Mouse (Mus musculus) heart, postnatal 4 days (tissue): ENCODE measurements at regions not wholly inside any gene's neighbourhood (a gene's known extent, or its start where the extent isn't known, plus 50 kb on each side); places are given as distances from the start of the nearest gene placed in this dataset.
A peak's percentile ranks its signal among the peaks of the same experiment; 100 is the strongest.

Source experiments
- DNase-seq: peaks from one replicate; pipeline ENCODE4 v3.0.0; 2021

GRCm38 (mm10) chr9:49948546-49948945, 149.8 kb upstream of the Ncam1 start:
- DNase-seq, result no peak

GRCm38 (mm10) chr9:49946857-49947256, 148.1 kb upstream of the Ncam1 start:
- no peak for DNase-seq

DNA sequence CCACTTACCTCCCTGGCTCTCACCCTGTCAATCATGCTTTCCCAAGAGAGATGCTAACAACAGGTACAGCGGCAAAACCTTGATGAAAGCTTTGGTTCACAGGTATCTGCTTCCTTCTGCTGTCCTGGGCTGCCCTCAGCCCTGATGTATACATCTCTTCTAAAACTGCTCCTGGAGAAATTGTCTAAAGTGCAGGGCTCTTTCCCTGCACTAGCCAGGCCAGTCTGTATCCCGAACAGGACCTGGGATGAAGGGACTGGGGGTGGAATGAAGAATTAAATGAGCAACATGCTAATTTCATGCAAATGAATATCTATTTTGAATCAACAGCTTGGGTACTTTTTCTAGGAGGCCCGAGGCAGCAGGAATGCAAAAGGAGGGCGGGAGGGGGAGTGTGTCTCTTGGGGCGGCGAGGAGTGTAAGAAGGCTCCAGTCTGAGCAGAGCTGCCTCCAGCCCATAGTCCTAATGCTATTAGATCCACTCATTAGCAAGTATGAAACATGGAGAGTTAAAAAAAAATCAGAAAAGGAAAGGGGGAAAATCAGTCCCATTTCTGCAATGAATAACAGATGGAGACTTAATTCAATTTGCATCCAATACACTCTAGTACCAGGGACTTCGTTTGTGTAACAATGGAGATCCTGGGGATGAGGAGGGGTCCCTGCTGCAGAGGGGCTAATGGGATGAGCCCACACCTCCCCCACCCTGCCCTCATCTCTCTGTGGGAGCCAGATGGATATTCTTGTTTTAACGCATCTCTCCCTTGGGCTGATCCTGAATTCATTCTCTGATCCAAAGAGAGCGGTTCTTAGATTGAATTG, 137.0 kb upstream of the Ncam1 start:
- DNase-seq, result no peak

DNA sequence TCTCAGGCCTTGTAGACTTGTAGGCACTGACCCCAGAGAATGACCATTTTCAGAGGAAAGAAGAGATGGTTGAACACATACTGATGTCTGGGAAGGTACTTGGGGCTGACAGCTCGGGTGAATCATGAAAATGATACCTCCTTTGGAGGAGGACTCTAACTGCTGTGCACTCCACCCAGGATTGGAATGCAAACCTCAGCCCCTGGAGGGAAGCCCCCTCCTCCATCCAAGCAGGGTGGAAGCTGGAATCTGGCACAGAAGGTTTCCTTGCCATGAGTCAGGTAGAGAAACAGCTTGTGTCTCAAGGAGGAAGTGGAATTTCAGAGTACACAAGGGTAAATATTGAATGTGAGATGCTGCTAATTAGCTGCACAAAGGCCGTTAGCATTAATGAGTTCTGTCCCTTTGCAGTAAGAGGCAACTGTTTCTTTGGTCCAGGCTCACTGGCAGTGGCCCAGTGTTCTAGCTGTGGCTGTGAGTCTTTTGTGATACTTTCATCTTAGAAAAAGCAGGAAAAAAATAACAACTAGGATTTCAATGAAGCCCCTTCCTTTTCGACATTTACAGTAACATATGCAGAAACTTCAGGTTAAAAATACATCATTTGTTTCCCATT, 129.4 kb upstream of the Ncam1 start:
- no peak for DNase-seq

- DNase-seq, result no peak
Measured at GRCm38 (mm10) chr9:49927281-49927680, 128.6 kb upstream of the Ncam1 start.

- no peak for DNase-seq
Measured at GRCm38 (mm10) chr9:49925796-49926195, 127.1 kb upstream of the Ncam1 start.

GRCm38 (mm10) chr9:49923981-49924501, 125.3 kb upstream of the Ncam1 start:
- peak; percentile 57 for DNase-seq

GRCm38 (mm10) chr9:49922770-49923169, 124.0 kb upstream of the Ncam1 start:
- no peak for DNase-seq

- DNase-seq, result no peak
Measured at GRCm38 (mm10) chr9:49922162-49922561, 123.4 kb upstream of the Ncam1 start.

DNA sequence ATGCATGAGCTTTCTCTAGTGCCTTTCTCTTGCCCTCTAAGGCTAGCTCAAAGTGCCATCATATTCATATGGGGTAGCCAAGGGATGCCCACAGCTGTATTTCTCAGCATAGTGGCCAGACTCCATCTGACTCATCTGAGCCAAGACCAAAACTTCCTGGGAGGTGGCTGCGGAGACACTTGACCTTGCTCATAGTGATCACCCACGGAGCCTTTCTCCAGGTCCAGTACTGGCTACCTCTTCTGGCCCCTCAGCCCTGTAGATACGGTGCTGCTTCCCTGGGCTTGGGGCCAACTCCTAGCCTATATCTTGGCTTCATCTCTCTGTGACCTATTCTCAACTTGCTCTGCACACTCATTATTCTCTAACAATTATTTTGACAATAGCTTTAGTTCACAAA, 122.6 kb upstream of the Ncam1 start:
- DNase-seq, result no peak

DNA sequence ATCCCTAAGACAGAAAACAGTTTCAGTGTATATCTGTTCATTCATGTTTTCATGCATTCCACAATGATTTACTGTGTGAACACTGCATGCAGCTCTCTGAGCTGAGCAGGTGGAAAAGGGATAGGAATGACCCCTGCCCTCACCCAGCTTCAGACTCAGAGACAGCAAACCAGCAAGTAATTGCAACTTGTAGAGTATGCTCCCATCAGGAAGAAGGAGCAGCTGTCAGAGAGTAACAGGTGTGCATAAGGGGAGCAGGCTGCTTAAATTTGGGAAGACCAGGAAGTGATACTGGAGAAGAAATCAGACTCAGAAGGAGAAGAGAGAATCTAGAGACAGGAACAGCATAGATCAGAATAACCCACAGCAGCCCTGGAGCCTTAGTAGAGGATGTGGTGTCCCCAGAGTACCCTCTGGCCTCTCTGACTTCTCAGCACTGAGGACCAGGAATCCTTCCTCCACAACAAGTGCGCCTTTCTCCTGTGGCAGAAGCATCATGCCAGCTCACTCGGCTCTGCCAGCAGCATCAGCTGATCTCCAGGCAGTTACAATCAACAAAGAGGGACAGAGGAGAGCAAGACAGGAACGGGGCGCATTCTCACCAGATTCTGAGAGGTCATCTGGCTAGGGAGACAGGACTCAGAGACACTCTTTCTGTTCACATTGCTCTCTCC, 116.5 kb upstream of the Ncam1 start:
- no peak for DNase-seq

- no peak for DNase-seq
Measured at GRCm38 (mm10) chr9:49913677-49914076, 115.0 kb upstream of the Ncam1 start.

DNA sequence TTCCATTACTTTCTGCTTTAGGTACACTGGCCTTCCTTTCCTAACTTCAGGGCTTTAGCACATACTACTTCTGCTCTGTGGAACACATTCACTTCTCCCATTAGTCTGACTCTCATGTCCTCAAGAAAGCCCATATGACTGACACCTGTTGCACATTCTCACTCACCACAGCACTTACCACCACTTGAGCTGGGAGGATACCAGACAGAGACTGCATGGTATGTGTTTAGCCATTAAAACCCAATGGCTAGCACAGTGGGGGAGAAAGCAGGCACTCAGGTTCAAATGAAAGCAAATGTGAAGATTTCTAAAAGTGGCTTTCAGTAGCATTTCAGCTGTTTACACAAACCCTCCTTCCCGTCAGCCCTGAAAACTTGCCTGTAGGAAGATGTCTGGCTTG, 113.6 kb upstream of the Ncam1 start:
- no peak for DNase-seq

DNA sequence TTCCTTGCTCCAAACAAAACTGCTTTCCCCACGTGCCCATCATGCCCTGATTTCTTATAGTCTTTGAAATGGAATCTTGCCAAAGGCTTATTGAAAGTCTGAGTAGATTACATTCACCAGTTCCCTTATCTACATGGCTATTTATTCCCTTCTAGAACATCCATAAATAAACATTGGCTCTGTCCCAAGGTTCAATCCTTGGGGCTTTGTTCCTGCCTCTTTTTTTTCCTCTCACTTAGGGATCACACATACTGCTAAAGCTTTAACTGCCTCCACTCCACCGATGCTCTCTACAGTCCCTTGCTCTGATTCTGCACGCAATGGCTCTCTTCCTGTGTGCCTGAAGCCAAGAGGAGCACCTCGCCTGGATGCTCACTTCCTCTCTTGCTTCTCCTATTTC, 107.6 kb upstream of the Ncam1 start:
- DNase-seq, result peak; percentile 17

DNA sequence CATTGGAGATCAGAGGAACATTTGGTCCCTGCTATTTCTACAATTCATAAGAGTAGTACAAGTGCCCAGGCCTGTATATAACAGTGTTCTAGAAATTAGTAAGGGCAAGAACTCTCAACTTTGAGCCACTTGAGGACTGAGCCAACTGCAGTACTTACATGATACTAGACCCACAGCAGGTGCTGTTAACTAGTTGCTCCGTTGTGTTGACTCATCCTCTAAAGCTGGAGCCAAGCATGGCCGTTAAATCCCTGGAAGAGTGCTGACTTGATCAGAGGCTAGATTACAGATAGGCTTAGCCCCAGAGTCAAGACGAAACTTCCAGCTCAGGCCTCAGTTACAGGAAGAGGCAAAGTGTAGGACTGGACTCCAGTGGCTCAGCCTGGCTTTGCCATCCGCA, 107.0 kb upstream of the Ncam1 start:
- DNase-seq, result no peak

DNA sequence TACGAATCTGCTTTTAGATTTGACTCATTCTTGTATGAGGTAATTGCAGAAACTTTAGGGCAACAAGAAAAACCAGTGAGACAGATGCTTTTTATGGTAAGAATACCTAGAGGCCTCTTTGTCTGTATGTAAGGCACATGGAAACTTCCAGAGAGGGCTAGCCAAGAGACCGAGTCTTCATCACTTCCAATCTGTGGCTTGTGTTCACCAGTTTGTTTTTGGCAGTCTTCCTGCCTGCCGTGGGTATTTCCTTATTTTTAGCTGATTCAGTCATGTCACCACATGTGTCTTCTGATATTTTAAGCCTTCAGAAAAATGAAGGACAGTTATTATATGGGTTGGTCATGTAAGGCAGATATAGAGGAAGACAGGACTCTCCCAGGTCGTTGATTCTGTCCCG, 100.2 kb upstream of the Ncam1 start:
- DNase-seq, result peak; percentile 27

GRCm38 (mm10) chr9:49884516-49885343, 86.0 kb upstream of the Ncam1 start:
- peak; percentile 83 for DNase-seq

DNA sequence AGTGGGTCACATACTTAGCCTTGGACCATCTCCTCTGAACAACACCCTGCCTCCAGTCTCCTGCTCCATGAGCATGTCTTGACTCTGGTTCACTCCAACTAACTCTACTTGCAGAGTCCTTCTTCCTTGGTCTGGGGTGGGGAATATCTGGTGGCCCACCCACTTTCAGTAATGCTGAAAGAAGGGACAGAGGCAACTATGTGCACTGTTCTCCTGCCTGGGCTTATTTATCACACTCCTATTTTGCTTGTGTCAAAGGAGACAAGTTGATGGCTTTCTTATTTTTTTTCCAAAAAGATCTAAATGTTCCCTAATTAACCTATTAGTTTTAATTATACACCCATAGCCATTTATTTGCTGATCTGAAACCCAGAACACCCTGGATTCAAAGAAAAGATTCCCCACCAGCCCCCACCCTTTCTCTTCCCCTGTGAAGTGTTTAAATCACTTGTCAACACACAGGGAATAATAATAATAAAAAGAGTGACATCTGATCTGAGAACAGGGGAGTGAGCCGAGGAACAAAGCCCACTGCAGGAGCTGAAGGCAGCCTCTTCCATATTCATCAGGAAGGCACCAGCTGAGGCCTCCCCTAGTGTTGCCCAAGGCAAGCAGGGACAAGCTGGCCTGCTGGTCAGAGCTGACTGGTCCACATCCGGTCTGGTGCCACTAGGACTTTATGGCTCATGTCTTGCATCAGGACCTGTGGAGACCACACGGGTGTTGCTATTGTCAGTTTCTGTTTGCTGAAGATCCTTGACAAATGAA, 80.8 kb upstream of the Ncam1 start:
- no peak for DNase-seq

- DNase-seq, result no peak
Measured at GRCm38 (mm10) chr9:49874881-49875280, 76.2 kb upstream of the Ncam1 start.

DNA sequence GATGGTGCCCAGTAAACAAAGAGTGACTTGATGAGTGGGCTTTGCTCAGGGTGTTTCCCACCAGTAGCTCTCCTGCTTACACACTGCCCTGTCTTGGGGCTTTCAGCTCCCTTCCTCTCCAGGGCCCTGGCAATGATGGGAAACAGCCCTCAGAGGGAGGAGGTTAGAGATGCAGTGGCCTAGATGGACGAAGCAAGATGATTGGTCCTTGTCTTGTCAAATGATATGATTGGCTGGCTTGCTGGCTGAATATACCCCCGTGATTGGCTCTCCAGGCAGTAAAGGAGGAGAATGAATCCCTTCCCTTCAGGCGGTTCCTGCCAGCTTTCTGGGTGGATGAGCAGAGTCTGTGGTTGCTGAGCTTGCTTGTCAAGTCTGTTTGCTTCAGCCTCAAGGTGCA, 74.8 kb upstream of the Ncam1 start:
- peak; percentile 30 for DNase-seq

GRCm38 (mm10) chr9:49851522-49851921, 52.8 kb upstream of the Ncam1 start:
- DNase-seq, result no peak

DNA sequence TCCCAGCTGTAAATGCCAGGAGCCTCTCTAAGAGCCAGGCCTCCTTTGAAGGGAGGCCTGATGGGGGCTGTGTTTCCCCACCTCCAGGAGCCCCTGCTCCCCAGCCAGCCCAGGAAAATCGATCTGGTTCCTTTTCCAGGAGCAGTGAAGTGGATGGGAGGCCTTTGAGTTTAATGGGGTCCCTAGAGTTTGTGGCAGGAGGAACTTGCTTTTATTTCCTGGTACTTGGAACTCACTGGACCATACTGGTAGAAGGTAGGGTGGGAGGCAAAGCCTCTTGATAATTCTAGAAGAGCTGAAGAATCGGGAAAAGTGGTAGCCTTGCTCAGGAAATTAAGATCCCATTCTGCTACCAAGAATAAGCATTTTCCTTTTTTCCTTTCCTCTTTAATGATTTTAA, 50.7 kb upstream of the Ncam1 start:
- no peak for DNase-seq
